Mouse (Mus musculus) brain, embryonic 14.5 days (tissue): Measurements from ENCODE around the gene Ncoa6.

Experiments used
- CTCF ChIP-seq: fragments of 200-500 bp; IDR thresholded peaks from 2 replicates; pipeline ENCODE4 v1.5.1; 2012; ENCODE audit warnings: inconsistent platforms, mild to moderate bottlenecking, moderate library complexity, borderline replicate concordance; ENCODE audit not compliant: insufficient read depth, insufficient read length; ENCODE audit errors: extremely low read depth
- POLR2A ChIP-seq: fragments of 200-500 bp; IDR thresholded peaks from 2 replicates; pipeline ENCODE4 v1.6.1; 2012; ENCODE audit warnings: mild to moderate bottlenecking, inconsistent platforms, borderline replicate concordance; ENCODE audit not compliant: poor library complexity, insufficient read depth, insufficient read length, severe bottlenecking; ENCODE audit errors: extremely low read depth

- TF ChIP-seq POLR2A = no peak
- TF ChIP-seq CTCF = peak; percentile 71; the same call in 1 of the 2 replicates
Measured at GRCm38 (mm10) chr2:155512479-155512878, 38.8 kb upstream of the Ncoa6 start.
